Mouse (Mus musculus): Measurements from ENCODE around the gene Cpd. TPM values are rescaled to one million over a fixed set of nuclear protein-coding genes. Genes with fewer than 3 reads are reported as not detected.

Cpd gene
- polyA plus RNA-seq, 1 experiment from 2014 or later: 5.9 TPM

Other genes with a start within 250 kb of the Cpd start
- 83.7 and 86.8 TPM in 2 replicates for gene Abr, start 224.7 kb downstream of the Cpd start, polyA plus RNA-seq (2015; fragmentation: Nextera tagmentation; extraction: Ambion mirVana)
- 0.32 TPM in 1 of 2 replicates, not detected in the other for gene Bhlha9, start 174.5 kb downstream of the Cpd start, polyA plus RNA-seq (2015; fragmentation: Nextera tagmentation; extraction: Ambion mirVana)
- gene Trarg1, start 167.2 kb downstream of the Cpd start, polyA plus RNA-seq (2015; fragmentation: Nextera tagmentation; extraction: Ambion mirVana): 1.4 and 3.3 TPM in 2 replicates
- gene Gosr1, start 83.4 kb downstream of the Cpd start, polyA plus RNA-seq (2015; fragmentation: Nextera tagmentation; extraction: Ambion mirVana): 23.4 and 24.2 TPM in 2 replicates
- 0.21 TPM in 1 of 2 replicates, not detected in the other for gene Tmigd1, start 55.1 kb upstream of the Cpd start, polyA plus RNA-seq (2015; fragmentation: Nextera tagmentation; extraction: Ambion mirVana)
- 146 and 180 TPM in 2 replicates for gene Blmh, start 77.8 kb upstream of the Cpd start, polyA plus RNA-seq (2015; fragmentation: Nextera tagmentation; extraction: Ambion mirVana)
- gene Slc6a4, start 151.6 kb upstream of the Cpd start, polyA plus RNA-seq (2015; fragmentation: Nextera tagmentation; extraction: Ambion mirVana): 0.25 and 0.36 TPM in 2 replicates
- gene Nsrp1, start 231.4 kb upstream of the Cpd start, polyA plus RNA-seq (2015; fragmentation: Nextera tagmentation; extraction: Ambion mirVana): 59.2 and 64.6 TPM in 2 replicates